Mouse (Mus musculus) heart, postnatal 0 days (tissue): ENCODE measurements at regions not wholly inside any gene's neighbourhood (a gene's known extent, or its start where the extent isn't known, plus 50 kb on each side); places are given as distances from the start of the nearest gene placed in this dataset.

Source experiments
- CTCF ChIP-seq: IDR thresholded peaks from 2 replicates; pipeline ENCODE4 v1.5.1; 2016; ENCODE audit warnings: antibody characterized with exemption, control low read depth, low read depth
- EP300 ChIP-seq: IDR thresholded peaks from 2 replicates; pipeline ENCODE4 v1.6.1; 2016; ENCODE audit warnings: antibody characterized with exemption, low read depth

DNA sequence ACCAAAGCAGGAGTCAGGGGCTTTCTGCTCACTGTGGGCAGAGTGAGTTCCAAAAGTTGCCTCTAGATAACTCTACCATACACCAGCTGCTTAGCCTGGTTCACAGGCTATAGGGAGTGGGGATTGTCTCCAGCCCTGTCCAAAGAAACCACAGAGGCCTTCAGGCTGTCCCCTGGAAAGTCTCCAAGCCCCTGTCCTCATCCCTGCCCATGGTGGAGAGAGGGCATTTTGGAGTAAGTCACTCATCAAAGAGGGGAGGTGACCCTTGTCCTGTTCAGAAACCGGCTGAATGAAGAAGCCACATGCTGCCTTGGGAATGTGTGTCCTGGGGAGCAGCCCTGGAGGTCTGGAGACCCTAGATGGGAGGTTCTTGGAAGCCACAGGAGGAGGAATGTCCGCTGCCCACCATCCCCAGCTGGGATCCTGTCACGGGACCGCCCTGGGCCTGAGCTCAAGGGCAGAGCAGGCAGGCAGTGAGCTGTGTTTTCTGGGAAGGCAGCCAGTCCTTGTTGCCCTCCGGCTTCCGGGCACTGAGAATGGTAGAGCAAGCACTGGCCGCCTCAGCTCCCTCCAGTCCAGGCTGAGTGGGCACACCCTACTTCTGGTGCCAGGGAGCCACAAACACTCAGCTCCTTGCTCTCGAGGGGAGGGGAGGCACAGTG lies 78.4 kb downstream of the Cpn2 start:
- 0 out of 2 replicates have a peak, but pooled peaks have one; percentile 26 for TF ChIP-seq EP300
- no peak for TF ChIP-seq CTCF
